Mouse (Mus musculus) limb, embryonic 15.5 days (tissue): Measurements from ENCODE around the gene Dcun1d5. TPM values are rescaled to one million over a fixed set of nuclear protein-coding genes. Genes with fewer than 3 reads are reported as not detected.
"Not testable (repeated sequence)": the region's sequence is repeated elsewhere in the genome, so short reads cannot be mapped to it uniquely, and the experiment has no call there.

ENCODE experiments used
- ATAC-seq: fragments of 200-750 bp; cut with Nextera tagmentation; 2 replicates; pipeline ENCODE4 v1.8.0; 2017; ENCODE audit warnings: low read depth, moderate TSS enrichment; ENCODE audit not compliant: insufficient number of reproducible peaks, low FRiP score, low TSS enrichment
- H3K27ac ChIP-seq: fragments of 300-500 bp; sonication (generic); 2 replicates; pipeline ENCODE4 v1.5.1; 2015; ENCODE audit warnings: moderate library complexity, mild to moderate bottlenecking, inconsistent platforms
- H3K27me3 ChIP-seq: fragments of 300-500 bp; sonication (generic); 2 replicates; pipeline ENCODE4 v1.6.1; 2015; ENCODE audit warnings: inconsistent platforms
- H3K36me3 ChIP-seq: fragments of 300-500 bp; sonication (generic); 2 replicates; pipeline ENCODE4 v1.6.1; 2015; ENCODE audit warnings: inconsistent platforms
- H3K4me1 ChIP-seq: fragments of 300-500 bp; sonication (generic); 2 replicates; pipeline ENCODE4 v1.6.1; 2015; ENCODE audit warnings: inconsistent platforms
- H3K4me2 ChIP-seq: fragments of 300-500 bp; sonication (generic); 2 replicates; pipeline ENCODE4 v1.6.1; 2015; ENCODE audit warnings: mild to moderate bottlenecking, inconsistent platforms
- H3K4me3 ChIP-seq: fragments of 300-500 bp; sonication (generic); 2 replicates; pipeline ENCODE4 v1.5.1; 2015; ENCODE audit warnings: mild to moderate bottlenecking, inconsistent platforms
- H3K9ac ChIP-seq: fragments of 300-500 bp; sonication (generic); 2 replicates; pipeline ENCODE4 v1.6.1; 2015; ENCODE audit warnings: inconsistent platforms
- H3K9me3 ChIP-seq: fragments of 300-500 bp; sonication (generic); 2 replicates; pipeline ENCODE4 v1.6.1; 2016; ENCODE audit warnings: inconsistent platforms
- WGBS: fragments of 180-500 bp; shearing (Covaris S2); methylation state at CpG from one replicate; pipeline ENCODE4 v1.1.7; 2015; 5-methylcytosine and 5-hydroxymethylcytosine counted together
- polyA plus RNA-seq: library from polyadenylated mRNA; unstranded; fragments of >200 nt; fragmentation: Nextera tagmentation; extraction: Ambion mirVana; gene quantifications from 2 replicates; pipeline ENCODE4 v1.2.1, GENCODE M21; 2015

Dcun1d5 gene
- polyA plus RNA-seq, result 111 and 131 TPM in 2 replicates

GRCm38 (mm10) chr9:7184172-7184896 lies at the start of gene Dcun1d5, which contains the start of gene Dync2h1:
Gene Dcun1d5, plus strand, starts transcription at chr9:7184520.
Gene Dync2h1, minus strand, starts transcription at chr9:7184446.
- no peaks in the 10 kb centered on the region for H3K27me3 ChIP-seq
- H3K9me3 ChIP-seq, result no peaks in the 10 kb centered on the region
- under 1% methylated on average over 56 of the region's 62 CpGs for WGBS
- H3K9ac ChIP-seq, result peak within 1 kb of the TSS; percentile 95
- peak within 1 kb of the TSS; percentile 95 for H3K27ac ChIP-seq
- peak; percentile 98 for ATAC-seq
- peak within 1 kb of the TSS; percentile 54 for H3K4me2 ChIP-seq
- H3K4me3 ChIP-seq, result peak within 1 kb of the TSS; percentile 91
- peaks cover 8% of the 10 kb centered on the region for H3K4me1 ChIP-seq
- 0 out of 2 replicates have a peak, but pooled peaks cover 6% of the 10 kb centered on the region for H3K36me3 ChIP-seq

DNA sequence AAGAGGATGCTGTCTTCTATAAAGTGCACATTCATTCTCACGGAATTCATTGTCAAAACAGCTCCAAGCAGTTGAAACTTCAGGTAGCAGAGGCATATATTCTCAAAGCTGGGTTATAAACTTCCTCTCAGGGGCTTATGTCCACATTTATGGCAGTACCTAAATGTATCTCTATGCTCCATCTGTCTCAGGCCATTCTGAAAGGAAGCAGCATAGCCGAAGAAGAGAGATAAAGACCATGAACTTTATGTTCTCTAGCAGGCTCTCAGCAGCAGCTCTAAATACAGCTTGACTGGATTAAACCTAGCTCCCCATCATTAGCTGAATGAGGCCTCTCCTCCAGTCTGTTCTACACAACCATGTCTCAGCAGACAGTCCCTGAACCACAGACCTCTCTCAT lies 29.9 kb upstream of the Dcun1d5 start:
- Histone ChIP-seq H3K9me3 (no peaks in the 10 kb centered on the region), H3K4me1 (no peaks in the 10 kb centered on the region), H3K27ac (no peak overlapping the region), H3K27me3 (no peaks in the 10 kb centered on the region), H3K9ac (no peak overlapping the region), H3K4me3 (no peak overlapping the region), H3K4me2 (no peak overlapping the region), H3K36me3 (peaks cover 17% of the 10 kb centered on the region)
- no peak for ATAC-seq
- WGBS, result 85% methylated on average over 2 of the region's 2 CpGs

DNA sequence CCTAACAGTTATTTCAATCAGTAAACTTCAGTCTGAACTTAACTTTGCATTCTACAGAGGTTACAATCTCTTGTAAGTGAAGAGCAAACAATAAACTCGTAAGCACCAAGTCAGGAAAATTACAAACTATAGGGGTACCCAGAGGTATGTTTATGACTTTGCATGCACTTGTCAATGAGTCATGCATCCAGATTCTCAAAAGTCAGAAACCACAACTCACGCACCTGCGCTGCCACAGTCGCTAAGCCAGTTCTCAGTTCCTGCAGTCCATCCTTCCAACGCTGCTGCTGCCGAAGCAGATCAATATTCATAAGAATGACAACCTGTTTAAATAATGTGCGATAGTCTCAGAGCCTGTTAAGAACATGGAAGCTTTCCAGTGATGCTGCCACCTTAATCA lies 25.7 kb upstream of the Dcun1d5 start:
- no peak for ATAC-seq
- Histone ChIP-seq H3K36me3 (peaks cover 36% of the 10 kb centered on the region), H3K27me3 (no peaks in the 10 kb centered on the region), H3K9ac (no peak overlapping the region), H3K4me1 (no peaks in the 10 kb centered on the region), H3K4me3 (no peak overlapping the region), H3K9me3 (no peaks in the 10 kb centered on the region), H3K4me2 (no peak overlapping the region), H3K27ac (no peak overlapping the region)
- WGBS, result 92% methylated on average over 7 of the region's 7 CpGs

DNA sequence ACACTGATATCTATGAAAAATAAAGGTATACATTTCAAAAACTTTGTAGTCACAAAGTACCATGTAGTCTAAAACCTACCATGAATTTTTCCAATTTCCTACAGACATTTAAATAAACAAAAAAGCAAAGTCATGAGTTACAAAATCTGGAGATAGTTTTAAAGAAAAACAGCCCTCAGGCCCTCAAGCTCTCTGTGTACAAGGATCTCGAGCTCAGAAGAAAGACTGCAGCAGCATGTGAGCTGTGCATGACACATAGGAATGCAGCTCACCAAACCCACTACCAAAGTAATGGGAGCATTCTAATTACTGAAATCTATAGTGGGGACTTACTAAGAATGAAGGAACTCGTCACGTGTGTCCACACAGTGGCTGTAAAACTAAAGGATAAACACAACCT lies 24.6 kb upstream of the Dcun1d5 start:
- no peak for ATAC-seq
- whole genome bisulfite sequencing, result 64% methylated on average over 3 of the region's 3 CpGs
- H3K36me3 ChIP-seq, result peaks cover 33% of the 10 kb centered on the region

GRCm38 (mm10) chr9:7160688-7161087 lies 23.6 kb upstream of the Dcun1d5 start:
- H3K4me1 ChIP-seq, result no peaks in the 10 kb centered on the region

More for the DNA sequence above, 24.6 kb upstream of the Dcun1d5 start:
- no peaks in the 10 kb centered on the region for H3K27me3 ChIP-seq
- no peaks in the 10 kb centered on the region for H3K9me3 ChIP-seq
- no peak overlapping the region for H3K27ac ChIP-seq
- H3K4me2 ChIP-seq, result no peak overlapping the region
- H3K9ac ChIP-seq, result no peak overlapping the region
- no peak overlapping the region for H3K4me3 ChIP-seq
- H3K4me1 ChIP-seq, result no peaks in the 10 kb centered on the region

GRCm38 (mm10) chr9:7167339-7167998 lies 16.9 kb upstream of the Dcun1d5 start:
- no peak for ATAC-seq
- peaks cover 23% of the 10 kb centered on the region for H3K36me3 ChIP-seq
- H3K27me3 ChIP-seq, result no peaks in the 10 kb centered on the region
- H3K27ac ChIP-seq, result no peak overlapping the region
- no peaks in the 10 kb centered on the region for H3K9me3 ChIP-seq
- H3K4me2 ChIP-seq, result no peak overlapping the region
- no peaks in the 10 kb centered on the region for H3K4me1 ChIP-seq
- WGBS, result 82% methylated on average over 6 of the region's 6 CpGs
- H3K4me3 ChIP-seq, result no peak overlapping the region
- H3K9ac ChIP-seq, result no peak overlapping the region

More at GRCm38 (mm10) chr9:7160688-7161087, 23.6 kb upstream of the Dcun1d5 start:
- Histone ChIP-seq H3K9me3 (no peaks in the 10 kb centered on the region), H3K4me2 (no peak overlapping the region), H3K36me3 (peaks cover 35% of the 10 kb centered on the region), H3K27ac (no peak overlapping the region), H3K4me3 (no peak overlapping the region), H3K27me3 (no peaks in the 10 kb centered on the region), H3K9ac (no peak overlapping the region)
- whole genome bisulfite sequencing, result 47% methylated on average over 5 of the region's 5 CpGs
- ATAC-seq, result no peak

- Histone ChIP-seq H3K9me3 (no peaks in the 10 kb centered on the region), H3K4me1 (no peaks in the 10 kb centered on the region; the same call in 1 of the 2 replicates), H3K27ac (no peak overlapping the region), H3K9ac (no peak overlapping the region), H3K4me3 (no peak overlapping the region), H3K4me2 (no peak overlapping the region), H3K36me3 (peaks cover 10% of the 10 kb centered on the region), H3K27me3 (no peaks in the 10 kb centered on the region)
- WGBS, result 89% methylated on average over 1 of the region's 1 CpGs
- ATAC-seq, result no peak
Measured at GRCm38 (mm10) chr9:7173756-7174155, 10.6 kb upstream of the Dcun1d5 start.

- Histone ChIP-seq H3K4me3 (peak overlapping the region; percentile 58), H3K27ac (peak overlapping the region; percentile 57; the same call in 1 of the 2 replicates), H3K9me3 (no peaks in the 10 kb centered on the region), H3K4me1 (no peaks in the 10 kb centered on the region; the same call in 1 of the 2 replicates), H3K9ac (peak overlapping the region; percentile 70), H3K4me2 (peak overlapping the region; percentile 77), H3K27me3 (no peaks in the 10 kb centered on the region), H3K36me3 (0 out of 2 replicates have a peak, but pooled peaks cover 3% of the 10 kb centered on the region)
- 10% methylated on average over 41 of the region's 41 CpGs for WGBS
- ATAC-seq, result peak; percentile 96
Measured at GRCm38 (mm10) chr9:7176618-7177610, 7.4 kb upstream of the Dcun1d5 start.

DNA sequence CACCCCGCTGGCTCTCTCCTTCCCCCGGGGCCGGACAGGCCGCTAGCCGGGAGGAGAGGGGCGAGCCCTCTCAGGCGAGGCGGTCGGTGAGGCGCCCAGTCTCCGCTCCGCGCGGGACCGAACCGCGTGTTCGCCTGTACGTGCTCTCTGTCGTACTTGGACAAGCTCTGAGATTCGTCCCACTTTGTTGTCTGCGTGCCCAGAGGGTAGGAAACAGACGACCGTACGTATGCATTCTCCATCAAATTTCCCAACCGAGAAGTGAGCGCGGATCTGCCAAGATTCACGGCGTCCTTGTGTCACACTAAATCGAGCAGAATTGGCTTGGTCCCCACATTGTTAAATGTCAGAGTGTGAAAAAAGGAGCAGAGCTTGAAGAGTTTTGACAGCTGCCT lies 574 bp downstream of the Dcun1d5 start:
- Histone ChIP-seq H3K36me3 (0 out of 2 replicates have a peak, but pooled peaks cover 6% of the 10 kb centered on the region), H3K9me3 (no peaks in the 10 kb centered on the region), H3K4me1 (peaks cover 8% of the 10 kb centered on the region), H3K4me3 (peak overlapping the region; percentile 91), H3K9ac (peak overlapping the region; percentile 95), H3K27ac (peak overlapping the region; percentile 95), H3K27me3 (no peaks in the 10 kb centered on the region), H3K4me2 (peak overlapping the region; percentile 54)
- WGBS, result under 1% methylated on average over 29 of the region's 31 CpGs
- peak; percentile 73 for ATAC-seq

- ATAC-seq, H3K9ac ChIP-seq, H3K4me1 ChIP-seq, H3K4me2 ChIP-seq, H3K27me3 ChIP-seq, H3K9me3 ChIP-seq, H3K27ac ChIP-seq, H3K4me3 ChIP-seq: not testable (repeated sequence)
- H3K36me3 ChIP-seq, result peaks cover 10% of the 10 kb centered on the region
- WGBS, result 90% methylated on average over 3 of the region's 3 CpGs
Measured at GRCm38 (mm10) chr9:7190694-7191093, 6.4 kb downstream of the Dcun1d5 start.

GRCm38 (mm10) chr9:7216240-7216639 lies 31.9 kb downstream of the Dcun1d5 start:
- WGBS, result 43% methylated on average over 2 of the region's 2 CpGs
- Histone ChIP-seq H3K4me1 (no peaks in the 10 kb centered on the region), H3K4me3 (no peak overlapping the region), H3K9ac (no peak overlapping the region), H3K27me3 (no peaks in the 10 kb centered on the region), H3K36me3 (peaks cover 24% of the 10 kb centered on the region), H3K4me2 (no peak overlapping the region), H3K9me3 (no peaks in the 10 kb centered on the region), H3K27ac (no peak overlapping the region)
- no peak for ATAC-seq
